Mouse (Mus musculus): ENCODE measurements around the gene Fam173a. TPM values are rescaled to one million over a fixed set of nuclear protein-coding genes. Genes with fewer than 3 reads are reported as not detected.

Gene Fam173a
- polyA plus RNA-seq, 2 experiments from 2014 or later = 192 to 257 TPM

DNA sequence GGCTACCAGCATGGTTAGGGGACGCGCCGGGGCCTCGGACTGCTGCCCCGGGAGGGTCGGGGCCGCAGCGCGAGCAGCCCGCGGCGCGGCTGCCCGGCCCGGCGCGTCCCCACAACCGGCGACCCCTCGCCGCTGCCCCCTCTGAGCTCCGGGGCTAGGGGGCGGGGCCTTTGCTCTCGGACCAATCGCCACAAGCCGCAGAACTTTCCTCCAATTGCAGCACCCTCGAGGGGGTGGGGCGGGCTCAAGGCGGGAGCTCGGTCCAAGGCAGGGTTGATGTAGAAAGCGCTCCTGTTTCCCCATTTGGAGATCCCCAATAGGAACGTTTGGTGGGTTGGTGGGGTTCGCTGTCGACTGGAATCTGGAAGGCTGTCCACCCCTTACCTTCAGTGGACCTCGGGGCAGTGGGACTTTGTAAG is 4.3 kb upstream of the Fam173a start, which contains the start of gene Metrn:
Gene Metrn, minus strand, starts transcription at position 186 of the 419 bp plus-strand sequence.
- ATAC-seq = peak; percentile 60

DNA sequence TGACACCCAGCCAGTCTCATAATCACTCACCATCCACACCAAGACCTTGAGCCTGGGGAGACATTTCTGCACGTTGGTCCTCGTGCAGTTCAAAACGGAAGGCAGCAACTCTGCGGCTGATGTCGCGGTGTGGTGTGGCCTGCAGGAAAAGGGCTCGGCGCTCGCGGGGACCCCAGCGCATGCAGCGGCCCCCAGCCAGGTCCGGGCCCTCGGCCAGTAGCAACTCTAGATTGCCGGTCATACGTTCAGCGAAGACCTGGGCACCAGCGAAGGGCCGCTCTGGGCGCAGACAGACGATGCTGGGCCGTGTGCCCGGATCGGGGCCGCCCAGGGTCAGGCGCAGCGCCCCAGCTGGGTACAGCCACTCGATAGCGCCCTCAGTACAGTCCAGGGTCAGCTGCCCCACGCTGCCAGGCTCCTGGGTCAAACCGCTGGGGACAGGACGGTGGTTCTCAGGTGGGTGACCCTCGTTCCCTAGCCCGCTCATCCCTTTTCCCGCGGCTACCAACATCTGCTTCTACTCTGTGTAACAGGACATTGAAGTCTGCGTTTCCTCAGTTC is 3.6 kb upstream of the Fam173a start:
- ATAC-seq = no peak

DNA sequence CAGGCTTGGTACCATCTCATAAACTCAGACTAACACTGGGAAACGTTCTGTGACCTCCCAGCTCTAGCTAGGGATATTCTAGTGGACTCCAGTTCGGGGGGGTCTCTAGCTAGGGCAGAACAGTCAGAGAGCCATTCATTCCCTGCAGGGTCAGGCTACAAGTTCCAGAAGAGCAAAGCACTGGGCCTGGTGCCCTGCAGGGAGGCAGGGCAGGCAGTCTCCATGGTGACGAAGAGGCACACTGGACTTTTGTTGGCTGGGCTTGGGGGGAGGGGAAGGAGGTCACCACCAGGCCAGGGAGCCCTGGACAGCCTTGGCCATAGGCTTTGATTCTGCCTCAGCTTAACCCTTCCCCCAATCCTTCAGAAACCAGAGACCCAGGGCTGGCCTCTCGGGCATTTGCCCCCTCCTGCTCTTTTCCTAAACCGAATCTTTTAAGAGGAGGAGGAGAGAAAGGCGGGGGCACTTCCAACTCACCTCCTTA is 3.0 kb upstream of the Fam173a start, which contains the start of gene AC134908.4:
Gene AC134908.4, minus strand, starts transcription at position 51 of the 484 bp plus-strand sequence.
- no peak for ATAC-seq

DNA sequence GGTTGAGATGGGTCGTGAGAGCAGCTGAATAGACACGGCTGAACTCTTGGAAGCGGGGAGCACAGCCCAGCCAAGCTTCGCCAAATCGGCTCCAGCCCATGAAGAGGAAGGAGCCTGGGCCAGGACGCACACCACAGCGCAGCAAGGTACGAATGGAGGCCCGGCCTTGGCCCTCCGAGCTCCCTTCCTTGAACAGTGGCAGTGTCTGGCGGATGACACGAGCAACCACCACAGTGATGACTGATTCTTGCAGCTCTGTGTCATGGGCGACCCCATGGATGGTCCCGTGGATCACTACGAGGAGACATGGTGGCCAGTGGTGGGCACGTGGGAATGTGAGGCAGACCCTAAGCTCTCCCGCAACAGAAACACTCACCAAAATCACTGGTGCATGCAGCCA is 2.3 kb upstream of the Fam173a start:
- no peak for ATAC-seq

DNA sequence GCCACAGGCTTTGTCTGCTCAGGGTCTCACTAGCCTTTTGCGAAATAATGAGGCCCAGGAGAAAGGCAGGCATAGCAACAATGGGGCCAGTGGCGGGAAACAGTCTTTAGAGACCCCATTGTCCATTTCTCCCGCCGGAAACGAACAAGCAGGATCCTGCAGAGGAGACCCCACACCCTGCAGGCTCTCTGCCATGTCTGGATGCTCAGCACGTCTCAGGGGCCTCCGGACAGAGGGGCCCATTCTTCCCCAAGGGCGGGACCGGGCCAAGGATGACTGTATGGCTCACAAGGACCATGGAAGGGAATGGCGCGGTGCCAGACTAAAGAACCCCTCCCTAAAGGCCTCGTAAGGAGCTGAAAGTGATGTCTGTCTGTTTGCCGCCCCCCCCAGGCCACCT is 1.5 kb upstream of the Fam173a start:
- ATAC-seq = no peak

DNA sequence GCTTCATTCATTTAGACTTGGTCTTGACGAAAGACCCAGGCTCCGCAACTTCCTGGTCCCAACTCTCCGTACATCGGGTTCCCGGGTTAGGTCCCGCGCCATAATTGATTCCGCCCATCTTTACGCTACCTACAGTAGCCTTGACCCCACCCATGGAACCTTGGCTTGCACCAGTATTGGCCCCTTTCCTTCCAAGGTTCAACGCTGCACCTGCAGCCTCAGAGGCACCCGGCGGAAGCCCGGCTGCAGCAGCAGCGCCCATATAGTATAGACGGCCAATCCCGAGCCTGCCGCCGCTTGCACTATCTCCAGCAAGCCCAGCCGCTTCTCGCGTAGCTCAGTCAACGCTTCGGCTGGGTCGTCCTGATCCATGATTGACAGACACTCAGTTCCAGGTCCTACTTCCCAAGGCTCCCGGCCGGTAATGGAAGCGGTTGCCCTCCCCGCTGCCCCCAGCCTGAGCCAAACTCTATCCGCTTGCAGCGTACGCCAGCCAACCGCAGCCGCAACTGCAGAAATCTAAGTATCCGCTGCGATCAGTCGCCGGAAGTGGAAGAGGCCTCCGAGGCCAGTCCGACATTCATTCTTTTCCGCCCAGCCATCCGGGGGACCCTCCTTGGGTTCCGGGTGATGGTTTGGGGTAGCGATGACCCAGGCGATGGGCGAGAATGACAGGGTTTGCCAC is 716 bp downstream of the Fam173a start:
- ATAC-seq = peak; percentile 64

DNA sequence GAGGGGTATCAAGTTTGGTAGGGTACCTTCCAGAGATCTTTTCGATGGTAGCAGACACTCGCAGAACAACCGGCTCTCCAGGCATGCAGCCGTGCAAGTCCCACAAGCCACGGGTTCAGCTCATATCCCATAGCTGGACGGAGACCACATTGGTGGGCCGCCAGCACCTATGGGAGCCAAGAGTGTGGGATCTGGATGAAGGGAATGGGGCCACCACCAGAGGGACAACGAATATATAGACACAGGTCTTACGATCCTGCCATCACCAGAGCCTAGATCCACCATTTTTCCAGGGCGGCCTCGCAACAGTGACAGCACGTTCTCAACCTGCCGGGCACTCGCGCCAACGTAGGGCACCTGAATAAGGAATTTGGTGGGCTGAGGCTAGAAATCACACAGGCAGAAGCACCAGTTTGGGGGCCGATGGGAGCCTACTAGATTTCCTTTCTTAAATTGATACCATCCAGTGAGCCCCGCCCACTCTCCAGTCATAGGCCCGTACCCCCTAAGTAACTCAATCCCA is 1.3 kb downstream of the Fam173a start:
- no peak for ATAC-seq

DNA sequence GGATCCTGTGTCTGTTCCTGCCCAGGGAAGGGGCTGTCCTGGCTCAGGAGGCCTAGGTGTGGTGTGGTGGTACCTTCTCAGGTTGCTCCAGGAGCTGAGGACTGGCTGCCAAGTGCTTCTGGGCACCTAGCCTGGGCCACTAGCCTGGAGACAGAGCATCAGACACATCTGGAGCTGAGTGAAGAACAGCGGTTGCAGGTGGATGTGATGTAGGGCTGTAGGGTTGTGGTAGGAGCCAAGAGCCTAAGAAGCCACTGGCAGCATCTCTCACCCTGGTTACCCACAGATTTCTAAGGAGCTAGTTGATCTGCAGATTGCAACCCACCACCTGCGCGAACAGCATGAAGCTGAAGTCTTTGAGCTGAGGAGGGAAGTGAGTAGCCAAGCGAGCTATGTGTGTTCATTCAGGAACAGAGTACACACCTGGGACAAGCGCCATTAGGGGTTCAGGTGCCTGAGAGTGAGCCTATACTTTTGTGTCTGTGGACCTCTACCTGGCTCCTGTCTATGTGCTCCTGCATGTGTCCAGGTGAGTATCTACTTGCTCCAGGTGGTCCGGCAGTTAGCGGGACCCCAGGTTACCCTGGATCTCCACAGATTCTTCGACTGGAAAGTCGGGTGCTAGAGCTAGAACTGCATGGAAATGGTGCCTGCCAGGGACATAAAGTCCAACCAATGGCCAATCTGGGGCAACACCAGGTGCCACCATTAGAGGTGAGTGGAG is 5.8 kb downstream of the Fam173a start:
- no peak for ATAC-seq

DNA sequence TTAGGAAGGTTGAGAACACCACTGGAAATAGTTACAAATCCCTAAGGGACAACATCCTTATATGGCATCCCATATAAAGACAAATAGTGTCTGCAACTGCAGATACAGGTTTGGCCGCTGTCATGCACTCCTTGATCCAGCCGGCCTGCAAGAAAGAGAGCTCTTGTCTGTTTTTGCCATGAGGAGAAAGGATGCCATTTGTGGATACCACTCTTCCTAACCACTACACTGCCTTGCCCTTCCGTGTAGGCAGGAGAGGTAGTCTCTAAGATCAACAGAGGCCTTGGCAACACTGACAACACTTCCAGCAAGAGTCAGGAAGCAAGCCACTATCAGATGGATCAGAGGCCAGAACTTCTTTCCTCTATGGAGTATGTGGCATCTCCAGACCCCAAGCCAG is 6.4 kb downstream of the Fam173a start, which contains the start of gene Ccdc78:
Gene Ccdc78, plus strand, starts transcription at position 301 of the 400 bp plus-strand sequence.
- ATAC-seq = no peak

DNA sequence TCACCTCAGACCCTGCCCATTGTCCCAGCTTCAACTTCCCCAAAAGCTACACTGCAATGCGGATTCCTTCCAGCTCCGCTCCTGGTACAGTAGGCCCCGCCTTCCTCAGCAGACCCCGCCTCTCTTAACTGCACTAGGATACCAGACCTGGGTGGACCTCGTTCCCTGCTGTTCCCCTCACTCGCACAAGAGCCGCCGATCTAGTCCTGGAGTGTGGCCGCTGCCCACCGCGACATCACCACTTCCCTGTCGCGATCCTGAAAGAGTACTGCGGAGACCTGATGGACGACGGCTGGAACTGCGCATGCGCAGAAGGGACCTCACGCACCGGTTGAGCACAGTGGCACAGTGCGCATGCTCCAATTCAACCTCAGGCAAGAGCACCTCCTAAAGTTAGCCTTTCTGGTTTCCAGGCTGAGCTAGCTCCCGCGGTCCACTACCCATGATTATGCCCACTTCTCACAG is 7.4 kb downstream of the Fam173a start, which contains the start of gene Haghl:
Gene Haghl, minus strand, starts transcription at position 393 of the 465 bp plus-strand sequence.
- peak; percentile 90 for ATAC-seq

DNA sequence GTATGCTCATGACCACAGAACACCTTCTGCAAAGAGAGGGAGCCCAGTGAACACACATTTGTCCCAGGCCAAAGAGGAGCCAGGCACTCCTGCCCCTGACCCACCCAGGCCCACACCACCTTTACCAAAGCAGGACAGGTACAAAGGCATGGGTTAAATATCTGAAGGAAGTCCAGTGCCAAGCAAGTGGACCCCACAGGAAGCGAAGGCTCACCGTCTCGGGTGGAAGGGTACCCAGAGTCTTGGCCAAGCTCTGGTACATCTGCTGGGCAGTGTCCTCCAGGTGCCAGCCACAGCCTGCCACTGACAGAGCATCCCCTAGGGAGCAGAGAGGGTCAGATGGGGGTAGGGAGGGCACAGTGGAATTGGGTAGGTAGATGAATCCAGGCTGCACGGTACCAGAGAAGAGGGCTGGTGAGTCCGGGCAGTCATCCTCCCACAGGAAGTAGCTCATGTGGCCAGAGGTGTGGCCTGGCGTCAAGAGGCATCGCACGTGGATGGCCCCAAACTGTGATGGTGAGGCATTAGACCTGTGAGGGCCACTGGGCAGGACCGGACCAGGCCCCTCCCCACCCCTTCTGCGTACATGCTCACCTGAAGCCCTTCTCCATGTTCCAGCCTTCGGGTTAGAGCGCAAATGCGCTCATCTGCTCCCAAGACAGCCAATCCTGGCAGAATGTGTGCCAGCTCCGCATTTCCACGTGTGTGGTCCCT is 8.7 kb downstream of the Fam173a start:
- ATAC-seq = no peak

DNA sequence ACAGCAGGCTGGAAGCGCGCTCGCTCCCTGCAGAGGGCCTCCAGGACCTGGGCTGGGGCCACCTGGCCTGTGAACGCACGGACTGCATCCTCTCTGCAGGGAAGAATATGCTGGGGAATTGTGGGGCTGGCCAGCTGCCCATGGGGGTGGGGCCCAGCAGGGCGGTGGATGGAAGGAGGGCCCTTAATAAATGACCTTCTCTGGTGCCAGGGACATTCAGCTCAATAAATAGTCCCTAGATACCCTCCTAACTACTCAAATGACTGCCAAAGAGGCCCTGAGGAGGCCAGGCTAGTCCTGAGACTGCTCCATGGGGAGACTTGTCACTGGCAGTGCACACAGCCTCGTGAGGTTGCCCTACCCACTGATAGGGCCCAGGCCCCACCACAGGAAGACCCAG is 9.6 kb downstream of the Fam173a start:
- no peak for ATAC-seq

DNA sequence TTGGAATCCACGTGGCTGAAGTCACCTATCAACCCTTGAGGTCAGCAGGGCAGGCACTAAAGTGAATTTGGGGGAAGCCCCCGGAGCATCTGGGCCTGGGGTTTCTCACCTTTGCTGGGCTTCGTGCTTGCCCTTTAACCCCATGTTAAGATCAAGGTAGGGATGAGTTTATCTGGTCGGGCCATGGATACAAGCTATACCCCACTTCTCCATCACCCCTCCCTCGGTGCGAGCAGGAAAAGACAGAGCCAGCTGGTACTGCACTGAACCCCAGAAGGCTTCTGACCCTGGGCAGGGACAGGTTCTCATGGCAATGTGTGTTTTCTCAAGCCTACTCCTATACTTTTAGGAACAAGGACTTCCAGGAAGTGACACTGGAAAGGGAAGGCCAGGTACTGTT is 11.4 kb downstream of the Fam173a start:
- no peak for ATAC-seq

DNA sequence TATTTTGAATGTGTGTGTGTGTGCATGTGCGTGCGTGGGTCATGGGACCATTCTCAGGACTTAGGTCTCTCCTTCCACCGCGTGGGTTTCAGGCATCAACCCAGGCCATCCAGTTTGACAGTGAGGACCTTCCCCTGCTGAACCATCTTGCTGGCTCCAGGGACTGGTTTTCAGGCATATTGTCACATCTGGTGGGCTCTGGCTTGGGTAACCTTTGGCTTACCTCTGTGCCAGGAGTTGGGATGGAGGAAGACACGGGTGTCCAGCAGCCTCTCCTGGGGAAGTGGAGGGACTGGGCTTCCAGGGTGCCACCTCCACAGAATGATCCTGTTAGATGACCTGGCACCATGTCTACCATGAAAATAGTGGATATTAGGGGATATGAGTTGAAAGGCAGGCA is 14.8 kb downstream of the Fam173a start:
- ATAC-seq = no peak

DNA sequence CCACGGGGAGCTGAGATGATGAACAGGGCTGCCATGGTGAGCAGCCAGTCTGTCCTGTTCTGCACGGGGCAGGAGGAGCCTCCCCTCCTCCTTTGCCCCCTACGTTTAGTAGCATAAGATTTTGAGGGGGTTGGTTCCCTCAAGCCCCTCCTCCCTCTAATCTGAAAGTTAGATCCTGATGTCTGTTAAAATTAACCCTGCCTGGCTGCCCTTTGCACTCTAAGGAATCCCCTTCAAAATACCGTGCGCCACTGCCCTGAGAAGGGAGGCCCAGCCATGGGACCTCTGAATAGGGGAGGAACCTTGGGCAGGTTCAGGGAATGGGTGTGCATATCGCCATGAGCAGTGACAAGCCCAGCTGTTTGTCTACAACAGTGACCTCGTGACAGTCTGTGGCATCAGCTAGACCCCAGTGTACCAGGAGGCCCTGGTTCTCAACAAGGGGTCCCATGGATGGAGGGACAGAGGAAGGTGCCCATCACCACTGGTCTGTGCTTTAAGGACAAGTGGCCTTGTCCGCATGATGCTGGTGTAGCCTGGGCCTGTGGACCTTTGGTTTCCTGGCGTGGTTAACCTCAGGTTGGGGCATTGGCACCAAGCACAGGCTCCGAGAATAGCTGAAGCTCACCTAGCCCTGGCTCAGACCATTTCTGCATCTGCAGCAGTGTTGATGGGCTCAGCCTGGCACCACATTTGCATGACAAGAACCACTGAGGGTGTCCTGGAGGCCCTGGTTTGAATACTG is 17.2 kb downstream of the Fam173a start:
- ATAC-seq = no peak

DNA sequence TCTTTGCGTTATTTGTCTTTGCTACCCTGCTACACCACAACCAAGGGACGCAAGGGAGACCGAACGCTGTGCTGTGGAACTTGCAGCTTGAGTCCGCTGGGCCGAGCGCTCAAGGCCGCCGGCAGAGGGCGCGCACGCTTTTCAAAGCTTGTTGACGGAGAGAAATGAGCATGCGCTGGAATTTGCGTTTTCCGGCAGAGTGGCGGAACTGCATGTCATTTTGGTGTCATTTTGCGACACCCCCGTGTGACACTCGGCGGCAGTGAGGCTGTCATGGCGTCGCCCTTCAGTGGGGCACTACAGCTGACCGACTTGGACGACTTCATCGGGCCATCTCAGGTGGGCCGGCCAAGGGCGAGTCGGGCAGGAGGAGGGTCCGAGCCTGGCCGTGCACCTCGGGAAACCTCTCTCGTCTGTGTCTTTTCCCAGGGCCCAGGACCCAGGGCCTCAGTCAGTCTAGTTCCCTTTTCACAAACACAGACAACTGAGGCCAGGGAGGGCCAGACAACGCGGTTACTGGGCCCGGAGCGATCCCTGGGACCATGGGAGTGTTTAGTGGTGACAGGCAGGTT is 19.1 kb downstream of the Fam173a start, which contains the start of gene Narfl:
Gene Narfl, plus strand, starts transcription at position 228 of the 572 bp plus-strand sequence.
- peak; percentile 93 for ATAC-seq

DNA sequence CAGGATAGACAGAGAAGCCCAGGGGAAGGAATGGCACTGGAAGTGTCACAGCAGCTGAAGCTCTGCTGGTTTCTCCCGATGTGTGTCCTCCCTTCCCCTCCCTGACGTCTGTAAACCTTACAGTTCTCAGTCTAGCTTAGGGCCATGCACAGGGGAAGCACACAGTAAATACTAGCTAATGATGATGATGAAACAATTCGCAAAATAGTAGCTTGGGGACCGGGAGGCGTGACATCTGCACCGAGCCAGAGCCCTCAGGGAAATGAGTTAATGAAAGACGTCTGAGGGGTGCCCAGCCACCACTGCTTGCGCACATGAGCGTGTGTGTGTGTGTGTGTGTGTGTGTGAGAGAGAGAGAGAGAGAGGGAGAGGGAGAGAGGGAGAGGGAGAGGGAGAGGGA is 23.4 kb downstream of the Fam173a start:
- no peak for ATAC-seq

DNA sequence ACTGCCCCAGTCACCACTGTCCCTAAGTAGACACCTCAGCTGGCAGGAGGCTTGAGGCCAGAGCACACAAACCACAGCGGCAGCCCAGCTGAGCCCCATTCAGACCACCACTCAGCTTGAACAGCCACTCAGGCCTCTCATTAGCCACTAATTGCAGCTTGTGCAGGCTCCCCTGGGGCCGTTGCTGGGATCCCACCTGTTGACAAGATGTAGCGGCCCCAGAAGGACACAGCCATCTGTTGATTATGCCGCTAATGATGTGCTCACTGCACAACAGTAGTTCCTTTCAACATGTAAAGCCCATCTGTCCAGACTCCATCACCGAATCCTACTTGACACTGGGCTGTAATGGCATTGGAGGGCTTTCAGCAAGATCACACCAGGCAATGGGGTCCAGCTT is 26.8 kb downstream of the Fam173a start:
- no peak for ATAC-seq

DNA sequence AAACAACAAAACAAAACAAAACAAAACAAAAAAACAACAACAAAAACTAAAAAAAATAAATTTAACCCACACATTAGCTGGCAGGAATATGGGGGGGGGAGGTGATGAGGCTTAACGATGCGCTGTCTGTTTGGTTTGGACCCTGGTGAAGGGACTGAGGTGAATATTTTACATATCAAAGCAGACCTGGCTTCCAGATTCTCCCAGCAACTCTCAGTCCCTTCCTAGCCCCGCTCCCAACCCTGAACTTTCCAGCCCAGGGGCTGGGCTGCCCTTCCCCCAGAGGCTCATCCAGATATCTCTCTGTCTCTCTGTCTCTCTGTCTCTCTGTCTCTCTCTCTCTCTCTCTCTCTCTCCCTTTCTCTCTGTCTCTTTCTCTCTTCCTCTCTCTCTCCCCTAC is 30.1 kb downstream of the Fam173a start:
- no peak for ATAC-seq

DNA sequence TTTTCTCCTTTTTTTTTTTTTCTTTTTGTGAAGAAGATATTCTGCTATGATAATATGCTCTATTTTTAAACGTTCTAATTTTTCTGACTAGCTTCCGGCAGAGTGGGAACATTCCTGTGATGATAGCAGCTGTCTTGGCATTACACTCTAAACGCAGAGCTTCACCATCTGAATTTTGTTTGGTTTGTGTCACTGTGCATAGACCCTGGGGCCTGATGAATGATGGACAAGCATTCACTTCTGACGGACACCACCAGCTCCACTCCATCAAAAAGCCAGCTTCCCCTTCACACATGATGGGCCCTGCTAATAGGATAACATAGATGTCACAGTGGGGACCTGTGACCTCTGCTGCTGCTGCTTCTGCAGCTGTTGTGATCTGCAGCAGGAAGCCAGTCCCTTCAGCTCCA is 31.1 kb downstream of the Fam173a start:
- no peak for ATAC-seq

DNA sequence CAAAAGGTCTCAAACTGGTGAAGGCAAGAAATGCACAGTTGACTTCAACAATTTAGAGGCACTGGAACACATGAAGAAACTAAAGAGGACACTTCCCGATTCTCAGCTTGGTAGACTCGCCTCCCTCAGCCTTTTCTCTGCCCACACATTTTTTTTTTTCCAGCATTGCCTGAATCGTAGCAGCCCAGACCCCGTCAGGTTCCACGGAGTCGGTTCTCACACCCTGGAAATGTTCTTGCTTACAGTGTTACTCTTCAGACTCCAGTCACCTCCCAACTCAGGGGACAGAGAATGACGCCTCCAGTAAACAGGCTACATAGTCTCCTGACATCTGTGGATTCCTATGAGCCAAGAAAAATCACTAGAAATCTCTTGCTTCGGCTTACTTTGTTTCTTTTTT is 32.6 kb downstream of the Fam173a start:
- ATAC-seq = no peak
